Mouse (Mus musculus): ENCODE results near the gene Zfp408.

The Zfp408 gene

GRCm38 (mm10) chr2:91649553-91650359, at the start of gene Zfp408, which contains the start of gene Arhgap1:
TSS of gene Zfp408 (minus strand) at chr2:91649791.
TSS of gene Arhgap1 (plus strand) at chr2:91649860.
- peak; percentile 98 for DNase-seq (ENCODE audit: low spot score)

GRCm38 (mm10) chr2:91699225-91699624, 49.6 kb upstream of the Zfp408 start:
- no peak for DNase-seq (ENCODE audit: low spot score)

- peak; percentile 68 for DNase-seq (ENCODE audit: low spot score)
These were observed 46.6 kb upstream of the Zfp408 start for GRCm38 (mm10) chr2:91696225-91696590.

- no peak for DNase-seq (ENCODE audit: low spot score)
These were observed 46.0 kb upstream of the Zfp408 start for GRCm38 (mm10) chr2:91695436-91696224.

- DNase-seq (ENCODE audit: low spot score), result no peak
These were observed 39.9 kb upstream of the Zfp408 start for GRCm38 (mm10) chr2:91689452-91689851.

- peak; percentile 63 for DNase-seq (ENCODE audit: low spot score)
These were observed 34.3 kb upstream of the Zfp408 start for GRCm38 (mm10) chr2:91683919-91684318.

GRCm38 (mm10) chr2:91682850-91683249, 33.3 kb upstream of the Zfp408 start:
- peak; percentile 57 for DNase-seq (ENCODE audit: low spot score)

GRCm38 (mm10) chr2:91676961-91677360, 27.4 kb upstream of the Zfp408 start:
- no peak for DNase-seq (ENCODE audit: low spot score)

- DNase-seq (ENCODE audit: low spot score), result no peak
These were observed 26.8 kb upstream of the Zfp408 start for GRCm38 (mm10) chr2:91676420-91676819.

- DNase-seq (ENCODE audit: low spot score), result no peak
These were observed 25.3 kb upstream of the Zfp408 start for GRCm38 (mm10) chr2:91674895-91675294.

GRCm38 (mm10) chr2:91673587-91673986, 24.0 kb upstream of the Zfp408 start:
- DNase-seq (ENCODE audit: low spot score), result no peak

- DNase-seq (ENCODE audit: low spot score), result no peak
These were observed 20.4 kb upstream of the Zfp408 start for GRCm38 (mm10) chr2:91670038-91670437.

- DNase-seq (ENCODE audit: low spot score), result no peak
These were observed 19.7 kb upstream of the Zfp408 start for GRCm38 (mm10) chr2:91669326-91669725.

- no peak for DNase-seq (ENCODE audit: low spot score)
These were observed 18.2 kb upstream of the Zfp408 start for GRCm38 (mm10) chr2:91667747-91668146.

- no peak for DNase-seq (ENCODE audit: low spot score)
These were observed 16.9 kb upstream of the Zfp408 start for GRCm38 (mm10) chr2:91666386-91666910.

- DNase-seq (ENCODE audit: low spot score), result no peak
These were observed 15.2 kb upstream of the Zfp408 start for GRCm38 (mm10) chr2:91664780-91665179.

GRCm38 (mm10) chr2:91660981-91661380, 11.4 kb upstream of the Zfp408 start:
- DNase-seq (ENCODE audit: low spot score), result no peak

GRCm38 (mm10) chr2:91659657-91660056, 10.1 kb upstream of the Zfp408 start:
- no peak for DNase-seq (ENCODE audit: low spot score)

GRCm38 (mm10) chr2:91656774-91657173, 7.2 kb upstream of the Zfp408 start:
- peak; percentile 74 for DNase-seq (ENCODE audit: low spot score)

- peak; percentile 22 for DNase-seq (ENCODE audit: low spot score)
These were observed 6.2 kb upstream of the Zfp408 start for GRCm38 (mm10) chr2:91655827-91656226.

GRCm38 (mm10) chr2:91655388-91655787, 5.8 kb upstream of the Zfp408 start:
- no peak for DNase-seq (ENCODE audit: low spot score)

GRCm38 (mm10) chr2:91652863-91653262, 3.3 kb upstream of the Zfp408 start:
- DNase-seq (ENCODE audit: low spot score), result no peak

Data from lung, postnatal 25 days (tissue).